ENCODE assay signal across 8 mouse cellular contexts in genomic region chr11:96622782-96623181, GRCm38 (mm10).
A peak's percentile ranks its signal among the peaks of the same experiment; 100 is the strongest.
DNase-seq lines count a peak whose midpoint lies in the region; ATAC-seq and TF ChIP-seq lines count a peak whose summit lies in the region.

No protein-coding gene starts in this region.

- H3K9ac ChIP-seq in hindbrain, postnatal 0 days (replicated peaks; ENCODE audit: low read length): no peak overlapping the region
- H3K9ac ChIP-seq in liver, embryonic 16.5 days (ENCODE audit: low read depth, low read length): no peak overlapping the region
- no peak overlapping the region for H3K9ac ChIP-seq in stomach, embryonic 15.5 days

- 0 out of 2 replicates have a peak, but pooled peaks cover 5% of the 10 kb centered on the region for H3K27me3 ChIP-seq in hindbrain, postnatal 0 days (ENCODE audit: insufficient read depth, low read length)
- no peaks in the 10 kb centered on the region; the same call in 1 of the 2 replicates for H3K27me3 ChIP-seq in liver, embryonic 16.5 days (ENCODE audit: control insufficient read depth, insufficient read depth, low read depth, low read length)
- 0 out of 2 replicates have a peak, but pooled peaks cover 3% of the 10 kb centered on the region for H3K27me3 ChIP-seq in stomach, embryonic 15.5 days (replicated peaks)

- no peak overlapping the region for H3K4me3 ChIP-seq in hindbrain, postnatal 0 days (ENCODE audit: low read length)
- no peak overlapping the region for H3K4me3 ChIP-seq in liver, embryonic 16.5 days (ENCODE audit: low read depth, low read length)
- H3K4me3 ChIP-seq in stomach, embryonic 15.5 days (replicated peaks): no peak overlapping the region

- no peak overlapping the region for H3K4me2 ChIP-seq in hindbrain, postnatal 0 days (ENCODE audit: low read depth, low read length)
- H3K4me2 ChIP-seq in liver, embryonic 16.5 days (ENCODE audit: low read depth, low read length): no peak overlapping the region
- no peak overlapping the region for H3K4me2 ChIP-seq in stomach, embryonic 15.5 days

- no peak overlapping the region for H3K27ac ChIP-seq in hindbrain, postnatal 0 days
- H3K27ac ChIP-seq in liver, embryonic 16.5 days (ENCODE audit: low read length): no peak overlapping the region
- H3K27ac ChIP-seq in stomach, embryonic 15.5 days: no peak overlapping the region

- 13% methylated on average over 9 of the region's 9 CpGs for WGBS in hindbrain, postnatal 0 days
- 8% methylated on average over 9 of the region's 9 CpGs for WGBS in liver, embryonic 16.5 days (ENCODE audit: insufficient replicate concordance)
- 19% methylated on average over 9 of the region's 9 CpGs for WGBS in stomach, embryonic 15.5 days

- no peak for ATAC-seq in hindbrain, postnatal 0 days
- ATAC-seq in liver, embryonic 16.5 days (ENCODE audit: low read depth): peak; percentile 32; the same call in 1 of the 2 replicates
- peak; percentile 65 for ATAC-seq in stomach, embryonic 15.5 days (ENCODE audit: insufficient read depth, low FRiP score, low read depth)

- DNase-seq in urinary bladder, adult 18-20 months (ENCODE audit: low spot score in 2 of 2): peak; percentile 26 to 52
- DNase-seq in urinary bladder, postnatal 4 days (ENCODE audit: low spot score in 2 of 2): no peak
- DNase-seq in embryo, embryonic 10 days (ENCODE audit: low spot score): peak; percentile 79
- DNase-seq in hindbrain, postnatal 0 days (ENCODE audit: low spot score): peak; percentile 61
- DNase-seq in layer of hippocampus, postnatal 10 days (ENCODE audit: low spot score in 2 of 2): no peak
- no peak for DNase-seq in layer of hippocampus, adult 8-10 months (ENCODE audit: low spot score in 2 of 2)

- no peaks in the 10 kb centered on the region; the same call in 1 of the 2 replicates for H3K4me1 ChIP-seq in hindbrain, postnatal 0 days (ENCODE audit: insufficient read depth, low read length)
- no peaks in the 10 kb centered on the region; the same call in 1 of the 2 replicates for H3K4me1 ChIP-seq in liver, embryonic 16.5 days (ENCODE audit: control insufficient read depth, low read depth, low read length)
- H3K4me1 ChIP-seq in stomach, embryonic 15.5 days: 0 out of 2 replicates have a peak, but pooled peaks cover 5% of the 10 kb centered on the region

- H3K9me3 ChIP-seq in hindbrain, postnatal 0 days (ENCODE audit: low read length): no peaks in the 10 kb centered on the region
- no peaks in the 10 kb centered on the region for H3K9me3 ChIP-seq in liver, embryonic 16.5 days (replicated peaks; ENCODE audit: control insufficient read depth, low read length)
- no peaks in the 10 kb centered on the region for H3K9me3 ChIP-seq in stomach, embryonic 15.5 days

- H3K36me3 ChIP-seq in hindbrain, postnatal 0 days (ENCODE audit: insufficient read depth, low read length): no peaks in the 10 kb centered on the region
- H3K36me3 ChIP-seq in liver, embryonic 16.5 days (ENCODE audit: control insufficient read depth, insufficient read depth): no peaks in the 10 kb centered on the region
- no peaks in the 10 kb centered on the region for H3K36me3 ChIP-seq in stomach, embryonic 15.5 days

- TF ChIP-seq CTCF in hindbrain, postnatal 0 days (IDR thresholded peaks at IDR 0.05; ENCODE audit: low read depth): peak; percentile 58

Comparison
In these comparisons a context has a peak if more than half of its experiments do, and no peak if none do; other contexts are left out.
1. DNase-seq: peak in urinary bladder, adult 18-20 months (2 of 2), embryo, embryonic 10 days (single experiment) and hindbrain, postnatal 0 days (single experiment); none in urinary bladder, postnatal 4 days (0 of 2), layer of hippocampus, postnatal 10 days (0 of 2) and layer of hippocampus, adult 8-10 months (0 of 2).